Mouse (Mus musculus): ENCODE measurements around the gene Ints3.

- no peak for TF ChIP-seq POLR2A (IDR thresholded peaks at IDR 0.05; ENCODE audit: borderline replicate concordance, extremely low read depth, low read depth, low read length)
- no peak for TF ChIP-seq CTCF (IDR thresholded peaks at IDR 0.05; ENCODE audit: insufficient read depth, low read length)
These were observed 21.5 kb upstream of the Ints3 start for GRCm38 (mm10) chr3:90454931-90455330.

Data from lung, adult 2 months (tissue).